Mouse (Mus musculus) thymus, adult 2 months (tissue): ENCODE data around the gene Zfp143.

Experiments used
- CTCF ChIP-seq: fragments of 200-500 bp; IDR thresholded peaks from 2 replicates; pipeline ENCODE4 v1.5.1; 2012; ENCODE audit warnings: mild to moderate bottlenecking, control low read depth, low read length, moderate library complexity, borderline replicate concordance; ENCODE audit not compliant: control insufficient read depth, poor library complexity, insufficient read depth; ENCODE audit errors: extremely low read depth
- POLR2A ChIP-seq: fragments of 200-500 bp; IDR thresholded peaks from 2 replicates; pipeline ENCODE4 v1.6.1; 2012; ENCODE audit warnings: mild to moderate bottlenecking, low read length, control low read depth, moderate library complexity; ENCODE audit not compliant: control insufficient read depth, poor library complexity, insufficient read depth; ENCODE audit errors: extremely low read depth

DNA sequence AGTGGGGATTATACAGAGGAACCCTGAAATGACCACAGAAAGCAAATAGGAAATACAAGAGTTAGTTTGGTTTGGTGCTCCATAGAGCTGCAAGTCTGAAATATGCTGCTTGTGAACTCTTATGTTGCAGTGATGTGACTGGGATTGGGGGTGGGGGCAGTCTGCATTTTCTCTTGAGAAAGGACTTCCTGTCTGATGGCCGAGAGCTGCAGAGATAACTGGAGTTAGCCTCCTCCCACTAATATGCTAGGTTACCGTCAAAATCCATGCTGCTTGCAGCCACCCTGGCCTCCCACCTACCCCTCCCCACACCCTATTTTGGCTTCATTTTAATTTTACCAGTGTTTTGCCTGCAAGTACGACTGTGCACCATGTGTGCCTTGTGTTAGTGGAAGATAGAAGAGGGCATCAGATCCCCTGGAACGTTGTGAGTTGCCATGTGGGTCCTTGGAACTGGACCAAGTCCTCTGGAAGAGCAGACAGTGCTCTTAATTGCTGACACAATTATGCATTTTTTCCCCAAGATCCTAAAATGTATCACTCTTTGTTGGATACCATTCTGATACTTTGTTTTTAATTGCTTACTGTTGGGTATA, 49.1 kb downstream of the Zfp143 start:
- no peak for TF ChIP-seq CTCF
- no peak for TF ChIP-seq POLR2A
